Comparison of ENCODE assay signal across 14 mouse cellular contexts in genomic region chr8:108800357-108800756, GRCm38 (mm10).
"Had no signal": no experiment of that assay in that cellular context is flagged by ENCODE, and none has a peak within 500 bp of the region (broad histone marks: within the 10 kb centered on the region; RNA-seq: fewer than 3 reads in every experiment).

No protein-coding gene starts in this region.

- ATAC-seq: liver, postnatal 0 days; lung, postnatal 0 days; midbrain, embryonic 13.5 days; midbrain, embryonic 15.5 days had no signal

- DNase-seq: liver, postnatal 0 days; lung, adult 2 months; lung, postnatal 14 days; lung, postnatal 36 days; right cerebral cortex, postnatal 14 days; thymus, adult 2 months; thymus, postnatal 25 days; thymus, postnatal 4 days had no signal

- H3K9me3 ChIP-seq: lung, embryonic 15.5 days; midbrain, embryonic 13.5 days; midbrain, embryonic 15.5 days; neural tube, embryonic 12.5 days; stomach, embryonic 15.5 days had no signal

- H3K27me3 ChIP-seq: lung, embryonic 15.5 days; midbrain, embryonic 13.5 days; midbrain, embryonic 15.5 days; neural tube, embryonic 12.5 days; stomach, embryonic 15.5 days had no signal

- H3K4me3 ChIP-seq: lung, embryonic 15.5 days; midbrain, embryonic 13.5 days; midbrain, embryonic 15.5 days; neural tube, embryonic 12.5 days; stomach, embryonic 15.5 days had no signal
